Mouse (Mus musculus) liver, embryonic 16.5 days (tissue): Measurements from ENCODE around the gene Sertad4. TPM values are rescaled to one million over a fixed set of nuclear protein-coding genes. Genes with fewer than 3 reads are reported as not detected.
A peak's percentile ranks its signal among the peaks of the same experiment; 100 is the strongest.

ENCODE experiments used
- ATAC-seq: fragments of 200-750 bp; cut with Nextera tagmentation; 2 replicates; pipeline ENCODE4 v1.8.0; 2017; ENCODE audit warnings: low read depth, mild to moderate bottlenecking, moderate number of reproducible peaks, moderate library complexity
- H3K27ac ChIP-seq: fragments of 300-500 bp; sonication (generic); 2 replicates; pipeline ENCODE4 v1.5.1; 2014; ENCODE audit warnings: mild to moderate bottlenecking, low read length
- H3K27me3 ChIP-seq: fragments of 300-500 bp; sonication (generic); 2 replicates; pipeline ENCODE4 v1.6.1; 2014; ENCODE audit warnings: low read depth, low read length, mixed read lengths; ENCODE audit not compliant: control insufficient read depth, insufficient read depth
- H3K36me3 ChIP-seq: fragments of 300-500 bp; sonication (generic); 2 replicates; pipeline ENCODE4 v1.6.1; 2014; ENCODE audit warnings: mild to moderate bottlenecking; ENCODE audit not compliant: control insufficient read depth, insufficient read depth
- H3K4me1 ChIP-seq: fragments of 300-500 bp; sonication (generic); 2 replicates; pipeline ENCODE4 v1.6.1; 2014; ENCODE audit warnings: low read depth, low read length, mixed read lengths; ENCODE audit not compliant: control insufficient read depth
- H3K4me2 ChIP-seq: fragments of 300-500 bp; sonication (generic); 2 replicates; pipeline ENCODE4 v1.6.1; 2014; ENCODE audit warnings: low read depth, low read length, mixed read lengths
- H3K4me3 ChIP-seq: fragments of 300-500 bp; sonication (generic); 2 replicates; pipeline ENCODE4 v1.5.1; 2014; ENCODE audit warnings: low read depth, mild to moderate bottlenecking, low read length
- H3K9ac ChIP-seq: fragments of 300-500 bp; sonication (generic); 2 replicates; pipeline ENCODE4 v1.6.1; 2014; ENCODE audit warnings: low read depth, low read length
- H3K9me3 ChIP-seq: fragments of 300-500 bp; sonication (generic); replicated peaks from 2 replicates; pipeline ENCODE4 v1.6.1; 2016; ENCODE audit warnings: low read length; ENCODE audit not compliant: control insufficient read depth
- WGBS: fragments of 180-500 bp; shearing (Covaris S2); extraction: QIAGEN DNeasy Blood & Tissue Kit; methylation state at CpG from one replicate; pipeline ENCODE4 v1.1.7; 2014; ENCODE audit not compliant: insufficient replicate concordance; 5-methylcytosine and 5-hydroxymethylcytosine counted together
- polyA plus RNA-seq: library from polyadenylated mRNA; unstranded; fragments of >200 nt; fragmentation: Nextera tagmentation; extraction: Ambion mirVana; gene quantifications from 2 replicates; pipeline ENCODE4 v1.2.1, GENCODE M21; 2015

Sertad4 gene
- polyA plus RNA-seq, 1 experiment from 2014 or later, result 0.22 TPM

DNA sequence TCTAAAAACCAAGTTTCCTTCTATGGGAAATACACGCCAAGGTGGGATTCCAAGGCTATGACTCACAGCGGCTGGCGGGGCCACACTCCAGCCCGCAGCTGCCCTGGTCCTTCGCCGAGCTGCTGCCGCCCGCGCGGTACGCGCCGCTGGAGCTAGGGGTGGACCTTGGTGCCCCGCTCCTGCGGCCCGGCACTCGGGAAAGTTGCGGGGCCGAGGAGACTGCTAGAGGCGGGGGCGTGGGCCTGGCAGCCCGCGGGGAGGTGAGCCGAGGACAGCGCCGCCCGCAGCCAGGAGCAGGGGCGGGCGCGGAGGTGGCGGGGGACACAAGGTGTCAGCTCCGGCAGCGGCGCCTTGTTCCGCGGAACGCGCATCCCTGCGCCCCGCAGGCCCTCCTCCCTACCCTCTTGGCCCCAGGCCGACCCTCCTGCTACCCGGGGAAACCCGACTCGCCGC, 711 bp downstream of the Sertad4 start:
- Histone ChIP-seq H3K4me2 (peak overlapping the region; percentile 64), H3K4me3 (peak overlapping the region; percentile 52), H3K27me3 (peaks cover 73% of the 10 kb centered on the region), H3K4me1 (no peaks in the 10 kb centered on the region), H3K27ac (no peak overlapping the region), H3K9me3 (no peaks in the 10 kb centered on the region), H3K36me3 (no peaks in the 10 kb centered on the region), H3K9ac (no peak overlapping the region)
- ATAC-seq, result no peak
- under 1% methylated on average over 39 of the region's 45 CpGs for WGBS

DNA sequence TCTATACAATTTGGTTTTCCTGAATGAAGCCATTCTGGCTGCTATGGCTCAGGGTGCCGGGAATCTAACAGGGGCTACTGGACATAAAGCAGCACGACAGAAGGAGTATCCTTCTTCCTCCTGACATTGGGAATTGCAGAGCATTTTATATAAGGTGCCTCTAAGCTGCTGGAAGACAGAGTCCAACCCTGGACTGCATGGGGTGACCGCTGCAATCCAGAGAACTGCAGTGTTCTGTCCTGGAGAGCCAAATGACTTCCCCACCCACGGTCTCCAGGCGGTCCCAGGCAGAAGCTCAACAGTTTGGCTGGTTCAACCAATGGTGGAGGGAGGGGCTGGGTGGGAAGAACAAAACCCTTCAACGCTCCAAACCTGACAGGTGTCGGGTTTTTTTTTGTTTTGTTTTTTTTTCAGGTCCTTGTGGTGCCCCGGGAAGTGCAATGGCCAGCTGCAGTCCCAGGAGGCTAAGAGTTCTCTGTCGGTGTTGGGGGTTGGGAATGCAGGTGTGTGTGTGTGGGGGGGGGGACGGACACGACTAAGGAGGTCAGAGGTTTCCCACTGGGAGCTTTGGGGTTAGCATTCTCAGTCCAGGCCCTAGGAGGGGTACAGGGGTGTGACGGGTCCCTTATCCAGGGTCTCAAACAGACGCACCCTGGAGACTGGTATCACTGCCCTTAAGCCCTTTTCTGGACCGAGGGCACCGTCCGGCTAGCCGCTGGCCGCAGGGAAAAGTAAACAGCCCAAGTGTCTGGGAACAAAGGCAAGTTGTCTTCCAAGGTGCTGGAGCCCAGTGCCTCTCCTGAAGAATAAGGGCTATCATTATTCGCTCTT, 1.4 kb downstream of the Sertad4 start:
- H3K4me2 ChIP-seq, result peak overlapping the region; percentile 64; the same call in 1 of the 2 replicates

DNA sequence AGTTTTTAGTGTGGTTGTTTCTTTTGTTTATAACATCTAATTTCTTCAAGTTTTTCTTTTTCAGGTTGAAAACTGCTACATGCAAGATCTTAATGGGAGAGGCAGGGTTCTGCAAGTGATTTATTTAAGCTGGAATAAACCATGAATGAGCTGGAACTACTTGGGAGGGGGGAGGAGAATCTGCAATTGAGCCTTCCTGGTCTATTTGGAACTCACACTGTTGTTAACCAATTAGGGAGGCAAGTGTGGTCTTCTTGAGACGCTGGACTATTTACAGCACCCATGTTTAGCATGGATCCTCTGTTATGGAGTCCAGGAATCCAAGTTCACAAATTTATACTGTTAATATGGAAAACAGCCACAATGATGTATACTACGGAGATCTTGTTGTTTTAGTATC, 2.1 kb downstream of the Sertad4 start:
- no peak overlapping the region for H3K9ac ChIP-seq
- no peak overlapping the region for H3K27ac ChIP-seq
- H3K4me1 ChIP-seq, result no peaks in the 10 kb centered on the region
- 29% methylated on average over 2 of the region's 2 CpGs for WGBS
- no peaks in the 10 kb centered on the region for H3K9me3 ChIP-seq
- H3K27me3 ChIP-seq, result peaks cover 75% of the 10 kb centered on the region
- ATAC-seq, result no peak
- no peak overlapping the region for H3K4me2 ChIP-seq
- no peaks in the 10 kb centered on the region for H3K36me3 ChIP-seq
- no peak overlapping the region for H3K4me3 ChIP-seq

More for the DNA sequence above, 1.4 kb downstream of the Sertad4 start:
- no peak for ATAC-seq
- H3K27me3 ChIP-seq, result peaks cover 75% of the 10 kb centered on the region
- no peaks in the 10 kb centered on the region for H3K4me1 ChIP-seq
- no peak overlapping the region for H3K27ac ChIP-seq
- WGBS, result 7% methylated on average over 19 of the region's 19 CpGs
- H3K4me3 ChIP-seq, result peak overlapping the region; percentile 52
- no peaks in the 10 kb centered on the region for H3K36me3 ChIP-seq
- no peaks in the 10 kb centered on the region for H3K9me3 ChIP-seq
- no peak overlapping the region for H3K9ac ChIP-seq

DNA sequence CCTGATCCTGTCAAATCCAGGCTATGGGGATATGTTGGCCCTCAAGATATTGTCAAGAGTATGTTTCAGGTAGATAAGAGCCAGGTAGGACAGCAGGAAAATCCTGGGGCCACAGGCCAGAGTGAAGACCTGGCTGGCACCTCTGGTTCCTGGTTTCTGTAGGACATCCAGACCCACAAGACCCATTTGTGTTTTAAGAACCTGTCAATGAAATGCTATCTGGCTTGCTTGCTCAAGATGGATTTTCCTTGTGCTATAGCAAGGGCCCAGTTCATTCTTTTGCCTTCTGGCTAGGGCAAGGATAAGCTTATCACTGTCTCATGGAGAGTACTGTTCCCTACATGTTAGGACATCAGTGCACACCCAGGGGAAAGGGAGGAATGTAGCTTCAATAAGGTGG, 3.5 kb downstream of the Sertad4 start:
- Histone ChIP-seq H3K4me3 (no peak overlapping the region), H3K9me3 (no peaks in the 10 kb centered on the region), H3K27ac (no peak overlapping the region), H3K27me3 (peaks cover 68% of the 10 kb centered on the region), H3K9ac (no peak overlapping the region), H3K36me3 (no peaks in the 10 kb centered on the region), H3K4me2 (no peak overlapping the region), H3K4me1 (no peaks in the 10 kb centered on the region)
- no peak for ATAC-seq

DNA sequence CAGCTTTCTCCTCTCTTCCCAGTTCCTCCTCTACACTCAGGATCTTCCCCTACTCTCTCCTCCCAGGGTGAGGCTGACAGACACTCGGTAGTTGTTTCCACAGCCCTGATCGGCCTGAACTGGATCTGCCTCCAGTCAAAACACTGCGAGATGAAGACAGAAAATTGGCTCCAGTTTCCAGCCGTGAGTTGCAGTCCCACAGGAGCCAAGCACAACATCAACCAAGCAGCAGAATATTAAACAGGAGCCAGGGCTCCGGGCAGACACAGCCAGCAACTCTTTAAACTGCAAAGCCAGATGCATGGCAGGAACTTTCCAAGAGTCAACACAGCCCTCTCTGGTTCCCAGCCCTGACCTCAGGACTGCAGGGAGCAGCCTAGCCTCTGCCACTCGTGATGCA, 3.9 kb downstream of the Sertad4 start:
- Histone ChIP-seq H3K4me2 (no peak overlapping the region), H3K27me3 (peaks cover 65% of the 10 kb centered on the region), H3K27ac (no peak overlapping the region), H3K4me3 (no peak overlapping the region), H3K4me1 (no peaks in the 10 kb centered on the region), H3K36me3 (no peaks in the 10 kb centered on the region), H3K9ac (no peak overlapping the region), H3K9me3 (no peaks in the 10 kb centered on the region)
- ATAC-seq, result no peak
- 11% methylated on average over 6 of the region's 6 CpGs for WGBS

DNA sequence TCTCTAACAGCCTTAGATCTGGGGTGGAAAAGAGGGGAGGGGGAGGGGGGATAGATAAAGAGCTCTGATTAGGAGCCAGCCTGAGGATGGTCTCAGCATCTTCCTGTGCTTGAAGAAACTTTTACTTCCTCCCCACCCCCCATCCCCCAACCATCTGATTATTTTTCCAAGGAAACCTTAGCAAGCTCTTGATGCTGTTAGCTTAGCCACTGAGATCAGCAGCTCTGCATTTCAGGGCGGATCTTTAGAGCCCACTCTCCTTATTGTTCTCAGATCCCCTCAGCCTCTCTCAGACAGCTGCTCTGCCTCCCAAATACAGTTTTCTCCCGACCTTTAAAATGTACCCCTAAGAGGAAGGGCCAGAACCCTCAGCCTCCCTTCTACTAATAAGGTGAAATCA, 4.4 kb downstream of the Sertad4 start:
- Histone ChIP-seq H3K27me3 (peaks cover 62% of the 10 kb centered on the region), H3K4me1 (no peaks in the 10 kb centered on the region), H3K9ac (no peak overlapping the region), H3K9me3 (no peaks in the 10 kb centered on the region), H3K4me3 (no peak overlapping the region), H3K36me3 (no peaks in the 10 kb centered on the region), H3K4me2 (no peak overlapping the region), H3K27ac (no peak overlapping the region)
- WGBS, result 2% methylated on average over 2 of the region's 2 CpGs
- no peak for ATAC-seq

DNA sequence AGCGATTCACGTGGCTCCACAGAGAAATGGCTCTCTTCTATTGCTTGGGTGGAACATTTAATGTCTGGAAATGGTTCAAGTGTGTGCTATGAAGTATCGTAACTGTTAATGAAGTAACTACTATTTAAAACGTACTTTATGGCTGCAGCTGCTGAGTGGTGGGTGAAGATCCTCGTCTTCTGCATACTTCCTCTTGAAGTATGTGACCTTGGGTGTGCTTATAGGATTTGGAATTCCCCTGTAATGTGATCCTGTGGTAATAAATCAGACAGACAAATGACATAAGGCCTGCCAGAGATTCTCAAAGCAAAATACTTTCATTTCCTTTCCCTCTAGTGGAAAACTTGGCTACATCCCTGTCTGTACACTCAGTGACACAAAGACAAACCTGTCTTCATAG, 5.9 kb downstream of the Sertad4 start:
- H3K36me3 ChIP-seq, result no peaks in the 10 kb centered on the region
- no peak overlapping the region for H3K27ac ChIP-seq
- no peak overlapping the region for H3K4me3 ChIP-seq
- ATAC-seq, result no peak
- no peak overlapping the region for H3K4me2 ChIP-seq
- no peaks in the 10 kb centered on the region for H3K4me1 ChIP-seq
- no peaks in the 10 kb centered on the region for H3K9me3 ChIP-seq
- H3K9ac ChIP-seq, result no peak overlapping the region
- peaks cover 46% of the 10 kb centered on the region for H3K27me3 ChIP-seq
- WGBS, result 45% methylated on average over 5 of the region's 5 CpGs

DNA sequence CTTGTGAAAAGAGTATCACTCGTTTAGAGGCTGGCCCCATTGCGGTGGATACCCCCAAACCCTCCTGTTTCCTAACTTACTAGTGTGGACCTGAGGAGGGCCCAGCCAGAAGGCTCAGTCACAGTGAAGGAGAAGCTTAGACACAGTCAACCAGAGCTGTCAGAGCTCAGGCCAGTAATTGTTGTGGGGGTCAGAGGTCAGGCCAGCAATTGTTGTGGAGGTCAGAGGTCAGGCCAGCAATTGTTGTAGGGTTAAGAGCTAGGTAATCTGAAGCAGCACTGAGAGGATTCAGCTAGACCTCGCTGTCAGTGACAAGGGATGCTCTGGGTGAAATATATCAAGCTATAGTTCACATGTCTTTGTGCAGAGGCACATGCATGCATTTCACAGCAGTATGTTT, 8.3 kb downstream of the Sertad4 start:
- Histone ChIP-seq H3K27me3 (peaks cover 24% of the 10 kb centered on the region), H3K4me2 (no peak overlapping the region), H3K9ac (no peak overlapping the region), H3K36me3 (no peaks in the 10 kb centered on the region), H3K4me3 (no peak overlapping the region), H3K27ac (no peak overlapping the region), H3K9me3 (no peaks in the 10 kb centered on the region), H3K4me1 (no peaks in the 10 kb centered on the region)
- 46% methylated on average over 3 of the region's 3 CpGs for WGBS
- no peak for ATAC-seq

DNA sequence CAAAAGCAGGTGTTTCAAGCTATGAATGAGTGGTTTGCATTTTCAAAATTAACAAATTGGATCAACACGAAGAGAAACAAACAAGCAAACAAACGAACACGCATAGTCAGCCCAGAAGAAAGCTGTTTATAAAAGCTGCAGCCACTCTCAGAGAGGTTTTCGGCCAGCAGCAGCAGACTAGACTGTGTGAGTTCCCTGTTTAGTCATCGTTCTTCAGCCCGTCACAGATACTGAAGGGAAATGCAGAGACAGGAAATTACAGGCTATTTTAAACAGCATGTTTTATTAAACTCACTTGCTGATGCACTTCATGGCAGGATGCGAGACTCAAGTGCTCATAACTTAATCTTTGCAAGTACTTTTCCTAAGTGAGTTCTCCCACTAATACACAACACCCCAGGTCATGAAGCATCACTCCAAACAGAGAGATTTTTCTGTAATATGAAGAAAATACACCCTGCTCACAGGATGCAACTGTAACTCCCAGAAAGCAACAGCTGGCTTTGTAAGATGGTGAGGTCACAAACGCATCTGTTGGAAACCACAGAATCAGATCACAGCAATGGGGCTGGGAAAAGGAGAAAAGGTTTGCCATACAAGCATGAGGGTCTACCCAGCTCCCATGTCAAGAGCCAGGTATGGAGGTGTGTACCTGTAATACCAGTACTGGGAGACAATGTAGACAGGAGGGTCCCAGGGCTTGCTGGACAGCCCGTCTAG, 14.3 kb downstream of the Sertad4 start:
- Histone ChIP-seq H3K4me2 (no peak overlapping the region), H3K27me3 (peaks cover 2% of the 10 kb centered on the region), H3K27ac (no peak overlapping the region), H3K9me3 (no peaks in the 10 kb centered on the region), H3K9ac (no peak overlapping the region), H3K4me1 (no peaks in the 10 kb centered on the region), H3K4me3 (no peak overlapping the region), H3K36me3 (no peaks in the 10 kb centered on the region)
- WGBS, result 32% methylated on average over 9 of the region's 9 CpGs
- no peak for ATAC-seq
